12 mouse cellular contexts compared by ENCODE assay signal in genomic region chr14:75992371-75992770, GRCm38 (mm10). TPM values are rescaled to one million over a fixed set of nuclear protein-coding genes. Genes with fewer than 3 reads are reported as not detected.
"Had no signal": no experiment of that assay in that cellular context is flagged by ENCODE, and none has a peak within 500 bp of the region (broad histone marks: within the 10 kb centered on the region; RNA-seq: fewer than 3 reads in every experiment).

No protein-coding gene starts in this region.

- DNase-seq: liver, postnatal 0 days; lung, adult 2 months; lung, postnatal 14 days; lung, postnatal 36 days; right cerebral cortex, postnatal 14 days; thymus, adult 2 months; thymus, postnatal 14 days; thymus, postnatal 36 days had no signal

RNA-seq across cellular contexts. Expression of gene Kctd4, which starts 37.6 kb away (rescaled TPM):
- total RNA-seq: megakaryocyte progenitor cell, adult 5-6 weeks; monocyte, adult 5-6 weeks had no signal
- polyA plus RNA-seq: macrophage; spleen, adult 2 months had no signal
